Mouse (Mus musculus) liver, adult 2 months (tissue): ENCODE data around the gene Taf4.

Source experiments
- CTCF ChIP-seq: fragments of 200-500 bp; IDR thresholded peaks from 2 replicates; pipeline ENCODE4 v1.5.1; 2011; ENCODE audit warnings: low read depth, low read length, control low read depth
- POLR2A ChIP-seq: fragments of 200-500 bp; IDR thresholded peaks from 2 replicates; pipeline ENCODE4 v1.6.1; 2011; ENCODE audit warnings: low read length, control low read depth; ENCODE audit not compliant: insufficient read depth; ENCODE audit errors: extremely low read depth

DNA sequence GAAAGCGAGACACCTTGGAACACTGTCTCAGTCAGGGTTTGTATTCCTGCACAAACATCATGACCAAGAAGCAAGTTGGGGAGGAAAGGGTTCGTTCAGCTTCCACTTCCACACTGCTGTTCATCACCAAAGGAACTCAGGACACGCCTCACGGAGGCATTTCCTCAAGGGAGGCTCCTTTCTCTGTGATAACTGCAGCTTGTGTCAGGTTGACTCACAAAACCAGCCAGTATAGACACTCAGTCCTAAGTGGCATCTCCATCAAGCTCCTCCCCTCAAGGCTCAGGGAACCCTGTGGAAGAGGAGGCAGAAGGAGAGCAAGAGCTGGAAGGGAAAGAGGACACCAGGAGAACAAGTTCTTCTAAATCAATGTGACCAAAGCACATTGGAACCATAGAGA lies 22.0 kb upstream of the Taf4 start:
- TF ChIP-seq POLR2A: no peak
- no peak for TF ChIP-seq CTCF
